Mouse (Mus musculus): Measurements from ENCODE around the gene Dgke. TPM values are rescaled to one million over a fixed set of nuclear protein-coding genes. Genes with fewer than 3 reads are reported as not detected.

Gene Dgke
- total and polyA plus RNA-seq, 3 experiments, result 4.8 to 17.0 (median 13.4) TPM

DNA sequence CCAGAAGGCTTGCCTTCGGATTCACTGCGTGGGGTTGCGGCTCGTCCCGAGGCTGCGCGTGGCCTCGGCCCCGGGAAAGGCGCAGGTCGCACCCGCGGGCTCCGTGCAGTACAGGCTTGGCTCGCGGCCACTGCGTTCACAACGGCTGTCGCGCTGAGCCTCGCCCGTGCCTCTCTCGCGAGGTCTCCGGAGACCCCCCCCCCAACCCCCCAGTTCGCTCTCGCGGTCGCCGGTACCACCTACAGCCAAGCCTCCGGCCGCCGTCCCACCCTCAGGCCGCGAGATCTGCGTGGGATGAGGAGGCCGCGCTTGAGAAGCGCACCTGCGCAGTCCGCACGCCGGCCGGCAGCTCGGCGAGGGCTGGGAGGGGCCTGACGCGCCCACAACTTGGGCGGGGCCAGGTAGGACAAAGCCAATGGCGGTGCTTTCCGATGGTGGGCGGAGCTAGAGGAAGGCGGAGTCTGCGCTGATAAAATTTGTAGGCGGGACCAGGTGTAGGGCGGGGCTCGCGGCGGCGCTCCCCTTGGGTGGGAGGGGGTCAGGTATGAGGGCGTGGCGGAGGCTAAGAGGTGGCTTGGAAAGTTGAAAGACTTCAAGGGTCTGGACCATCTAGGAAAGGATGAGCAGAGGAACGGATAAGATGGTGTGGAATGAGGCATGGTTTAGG, 6.1 kb downstream of the Dgke start:
- DNase-seq (ENCODE audit: extremely low read depth), result peak; percentile 98
- peak overlapping the region; percentile 69 for H3K4me2 ChIP-seq (ENCODE audit: insufficient read depth, low read depth, poor library complexity, severe bottlenecking)
- peaks cover 5% of the 10 kb centered on the region for H3K79me2 ChIP-seq (replicated peaks; ENCODE audit: control insufficient read depth, extremely low read depth, insufficient read depth, poor library complexity, severe bottlenecking)
- peak overlapping the region; percentile 75 for H3K9ac ChIP-seq (ENCODE audit: insufficient read depth, low read depth)
- in situ Hi-C loops (cut with MboI; ENCODE audit: low pct_ligation_motif_present, low pct_unique_long_range_greater_than_20kb, low sequenced_read_pairs), result no loop called here
- peaks cover 2 to 39% of the 10 kb centered on the region in 2 experiments; a peak in 3 of 4 replicates for H3K4me1 ChIP-seq (ENCODE audit: control insufficient read depth in 1 of 2, insufficient read depth in 2 of 2)
- H3K9me3 ChIP-seq (replicated peaks; ENCODE audit: low read length), result peaks cover 5% of the 10 kb centered on the region
- peak overlapping the region; percentile 59 to 98 (median 69) for H3K4me3 ChIP-seq (replicated peaks in 1 of 3; ENCODE audit: low read depth in 2 of 3, low read length in 2 of 3, poor library complexity in 1 of 3)
- no peaks in the 10 kb centered on the region for H3K27me3 ChIP-seq (replicated peaks)
- peaks cover 0 to 16% of the 10 kb centered on the region in 2 experiments for H3K36me3 ChIP-seq (replicated peaks in 1 of 2; ENCODE audit: control insufficient read depth in 1 of 2, insufficient read depth in 1 of 2, low read length in 1 of 2)
- dilution Hi-C loops (cut with MboI; ENCODE audit: extremely low pct_ligation_motif_present, extremely low pct_unique_long_range_greater_than_20kb, low sequenced_read_pairs), result no loop called here
- H3K27ac ChIP-seq (ENCODE audit: insufficient read depth, low read depth), result peak overlapping the region; percentile 5; the same call in 1 of the 2 replicates
- TF ChIP-seq SIN3A (IDR thresholded peaks at IDR 0.05; ENCODE audit: low read length), result peak; percentile 82
- peak; percentile 78; the same call in 1 of the 2 replicates for TF ChIP-seq MAX (IDR thresholded peaks at IDR 0.05; ENCODE audit: low read length)
- peak; percentile 51 for TF ChIP-seq BHLHE40 (IDR thresholded peaks at IDR 0.05; ENCODE audit: low read depth, low read length)
- TF ChIP-seq MEF2A (IDR thresholded peaks at IDR 0.05; ENCODE audit: borderline replicate concordance, low read depth, low read length), result no peak
- TF ChIP-seq ZMIZ1 (IDR thresholded peaks at IDR 0.05; ENCODE audit: low read depth, low read length), result peak; percentile 76; the same call in 1 of the 2 replicates
- TF ChIP-seq TBP (conservative IDR thresholded peaks at IDR 0.05; ENCODE audit: low read depth, low read length), result no peak
- TF ChIP-seq NRF1 (IDR thresholded peaks at IDR 0.05; ENCODE audit: low read depth, low read length), result peak; percentile 88
- TF ChIP-seq IRF4 (IDR thresholded peaks at IDR 0.05; ENCODE audit: low read depth, low read length), result 0 out of 2 replicates have a peak, but pooled peaks have one; percentile 23
- TF ChIP-seq CHD1 (IDR thresholded peaks at IDR 0.05; ENCODE audit: low read depth, low read length), result no peak
- peak; percentile 76; the same call in 1 of the 2 replicates for TF ChIP-seq MXI1 (IDR thresholded peaks at IDR 0.05; ENCODE audit: low read depth, low read length)
- TF ChIP-seq ETS1 (conservative IDR thresholded peaks at IDR 0.05; ENCODE audit: low read depth, low read length), result no peak
- TF ChIP-seq MAZ (IDR thresholded peaks at IDR 0.05; ENCODE audit: low read depth, low read length), result peak; percentile 94
- TF ChIP-seq NELFE (IDR thresholded peaks at IDR 0.05; ENCODE audit: low read depth, low read length), result peak; percentile 79
- TF ChIP-seq CHD2 (IDR thresholded peaks at IDR 0.05; ENCODE audit: low read length), result peak; percentile 96
- TF ChIP-seq POLR2A (IDR thresholded peaks at IDR 0.05; ENCODE audit: low read depth, low read length), result peak; percentile 74
- TF ChIP-seq HCFC1 (IDR thresholded peaks at IDR 0.05; ENCODE audit: low read depth, low read length), result peak; percentile 62
- TF ChIP-seq GABPA (IDR thresholded peaks at IDR 0.05; ENCODE audit: insufficient replicate concordance, low read depth, low read length), result no peak
- TF ChIP-seq MYC (IDR thresholded peaks at IDR 0.05; ENCODE audit: low read depth, low read length), result no peak
- peak; percentile 66 for TF ChIP-seq ELF1 (IDR thresholded peaks at IDR 0.05; ENCODE audit: low read depth, low read length)

DNA sequence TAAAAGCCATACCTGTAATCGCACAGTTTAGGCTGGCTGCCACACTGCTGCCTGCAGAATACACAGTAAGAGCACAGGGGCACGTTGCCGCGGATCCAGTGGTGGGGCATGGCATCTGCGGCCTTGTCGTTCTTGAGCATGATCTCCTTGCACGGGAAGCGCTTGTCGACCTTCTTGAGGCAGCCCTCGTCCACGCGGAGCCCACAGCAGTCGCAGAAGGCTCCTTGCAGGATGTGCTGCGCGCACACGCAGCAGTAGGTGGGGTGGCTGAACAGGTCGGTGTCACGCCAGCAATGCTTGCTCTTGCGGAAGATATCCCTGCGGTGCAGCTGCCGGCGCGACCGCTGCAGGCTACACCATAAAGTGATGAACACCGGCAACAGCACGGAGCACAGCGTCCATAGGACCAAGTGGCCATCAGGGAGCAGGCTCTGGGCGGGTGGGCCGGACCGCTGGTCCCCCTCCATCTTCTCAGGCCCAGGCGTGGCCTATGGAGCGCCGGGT, 6.7 kb downstream of the Dgke start:
- Histone ChIP-seq H3K27ac (ENCODE audit: insufficient read depth, low read depth) (peak overlapping the region; percentile 5; the same call in 1 of the 2 replicates), H3K27me3 (replicated peaks) (no peaks in the 10 kb centered on the region)

More for the DNA sequence above, 6.7 kb downstream of the Dgke start:
- dilution Hi-C loops (cut with MboI; ENCODE audit: extremely low pct_ligation_motif_present, extremely low pct_unique_long_range_greater_than_20kb, low sequenced_read_pairs) (no loop called here), in situ Hi-C loops (cut with MboI; ENCODE audit: low pct_ligation_motif_present, low pct_unique_long_range_greater_than_20kb, low sequenced_read_pairs) (no loop called here)
- Histone ChIP-seq H3K4me3 (replicated peaks in 1 of 3; ENCODE audit: low read depth in 2 of 3, low read length in 2 of 3, poor library complexity in 1 of 3) (peak overlapping the region; percentile 59 to 98 (median 69)), H3K79me2 (replicated peaks; ENCODE audit: control insufficient read depth, extremely low read depth, insufficient read depth, poor library complexity, severe bottlenecking) (peaks cover 5% of the 10 kb centered on the region), H3K4me1 (ENCODE audit: control insufficient read depth in 1 of 2, insufficient read depth in 2 of 2) (peaks cover 2 to 43% of the 10 kb centered on the region in 2 experiments; a peak in 3 of 4 replicates), H3K4me2 (ENCODE audit: insufficient read depth, low read depth, poor library complexity, severe bottlenecking) (peak overlapping the region; percentile 69), H3K36me3 (replicated peaks in 1 of 2; ENCODE audit: control insufficient read depth in 1 of 2, insufficient read depth in 1 of 2, low read length in 1 of 2) (peaks cover 0 to 21% of the 10 kb centered on the region in 2 experiments), H3K9me3 (replicated peaks; ENCODE audit: low read length) (peaks cover 3% of the 10 kb centered on the region), H3K9ac (ENCODE audit: insufficient read depth, low read depth) (peak overlapping the region; percentile 75)
- TF ChIP-seq MAX (IDR thresholded peaks at IDR 0.05; ENCODE audit: low read length) (0 out of 2 replicates have a peak, but pooled peaks have one; percentile 10), TCF12 (IDR thresholded peaks at IDR 0.05; ENCODE audit: low read depth, low read length) (peak; percentile 28; the same call in 1 of the 2 replicates), MXI1 (IDR thresholded peaks at IDR 0.05; ENCODE audit: low read depth, low read length) (peak; percentile 6; the same call in 1 of the 2 replicates), UBTF (IDR thresholded peaks at IDR 0.05; ENCODE audit: low read depth, low read length) (no peak), SIN3A (IDR thresholded peaks at IDR 0.05; ENCODE audit: low read length) (peak; percentile 84)
- DNase-seq (ENCODE audit: extremely low read depth), result peak; percentile 45
